Mouse (Mus musculus): ENCODE measurements around the gene Lmnb2.

Lmnb2 gene

GRCm38 (mm10) chr10:80857386-80857785 is 60.7 kb downstream of the Lmnb2 start:
- DNase-seq (ENCODE audit: low spot score in 2 of 2), result no peak

GRCm38 (mm10) chr10:80856908-80857307 is 61.1 kb downstream of the Lmnb2 start:
- no peak for DNase-seq (ENCODE audit: low spot score in 2 of 2)

- DNase-seq (ENCODE audit: low spot score in 2 of 2), result no peak
Observed at GRCm38 (mm10) chr10:80856267-80856666, 61.8 kb downstream of the Lmnb2 start.

- DNase-seq (ENCODE audit: low spot score in 2 of 2), result no peak
Observed at GRCm38 (mm10) chr10:80855749-80856073, 62.3 kb downstream of the Lmnb2 start.

- DNase-seq (ENCODE audit: low spot score in 2 of 2), result peak; percentile 86 to 97
Observed at GRCm38 (mm10) chr10:80854913-80855748, 62.9 kb downstream of the Lmnb2 start, which contains the start of the genes Lsm7 and Sppl2b. Gene Lsm7 (minus strand): TSS chr10:80855209. Gene Sppl2b (plus strand): TSS chr10:80855275.

Measured in left cerebral cortex, adult 9 months (tissue).